Mouse (Mus musculus) testis, adult 2 months (tissue): ENCODE data around the gene Dmkn.
"Not testable (repeated sequence)": the region's sequence is repeated elsewhere in the genome, so short reads cannot be mapped to it uniquely, and the experiment has no call there.

ENCODE experiments used
- CTCF ChIP-seq: fragments of 200-500 bp; IDR thresholded peaks from 2 replicates; pipeline ENCODE4 v1.5.1; 2012; ENCODE audit warnings: low read depth, mild to moderate bottlenecking, inconsistent platforms, low read length, moderate library complexity; ENCODE audit not compliant: control insufficient read depth, insufficient read depth, insufficient replicate concordance
- POLR2A ChIP-seq: fragments of 200-500 bp; IDR thresholded peaks from 2 replicates; pipeline ENCODE4 v1.6.1; 2012; ENCODE audit warnings: low read depth, mild to moderate bottlenecking, inconsistent platforms, low read length, moderate library complexity; ENCODE audit not compliant: control insufficient read depth

DNA sequence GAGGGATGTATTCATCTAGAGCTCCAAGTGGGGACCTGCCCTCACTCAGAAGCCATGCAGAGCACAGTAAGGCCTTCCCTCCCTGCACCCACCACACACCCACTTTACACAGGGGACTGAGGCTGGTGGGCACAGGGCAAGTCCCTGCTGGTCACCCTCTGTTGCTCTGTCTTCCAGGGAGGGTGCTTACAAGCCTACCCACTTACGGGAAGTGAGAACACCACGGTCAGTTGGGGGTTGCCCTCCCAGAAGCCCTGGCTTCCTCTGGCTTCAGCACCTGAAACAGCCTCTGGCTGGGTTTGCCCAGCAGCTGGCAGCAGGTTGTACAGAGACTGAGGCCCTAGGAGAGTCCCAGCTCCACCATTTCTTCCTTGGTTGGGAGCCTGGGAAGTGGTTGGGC, 21.0 kb upstream of the Dmkn start:
- TF ChIP-seq CTCF: not testable (repeated sequence)
- TF ChIP-seq POLR2A: peak; percentile 17; the same call in 1 of the 2 replicates
